ENCODE assay signal across 8 mouse cellular contexts in the genomic region with DNA sequence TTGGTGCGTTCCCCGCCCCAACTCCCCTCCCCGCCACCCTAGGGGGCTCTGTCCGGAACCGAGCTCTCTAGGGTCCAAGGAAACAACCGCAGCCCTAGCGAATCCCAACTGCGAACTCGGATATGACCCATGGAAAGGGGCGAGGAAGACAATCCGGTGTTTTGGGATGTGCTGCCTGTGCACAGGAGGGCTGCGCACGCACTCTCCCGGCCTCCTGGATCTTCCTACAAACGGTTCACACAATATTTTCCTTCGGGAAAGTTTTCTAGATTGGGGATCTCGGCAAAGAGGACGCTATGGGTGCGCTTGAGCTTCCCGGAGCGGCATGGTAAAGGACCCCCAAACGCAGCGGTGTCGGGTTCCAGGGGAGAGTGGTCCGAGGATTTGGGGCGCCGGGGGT. TPM values are rescaled to one million over a fixed set of nuclear protein-coding genes. Genes with fewer than 3 reads are reported as not detected.
A peak's percentile ranks its signal among the peaks of the same experiment; 100 is the strongest.
DNase-seq lines count a peak whose midpoint lies in the region; ATAC-seq and TF ChIP-seq lines count a peak whose summit lies in the region.

No protein-coding gene starts in this region.

- H3K9ac ChIP-seq in liver, postnatal 0 days (replicated peaks), result peak overlapping the region; percentile 73

- H3K27ac ChIP-seq in liver, postnatal 0 days (ENCODE audit: low read depth), result peak overlapping the region; percentile 51; the same call in 1 of the 2 replicates

- H3K4me2 ChIP-seq in liver, postnatal 0 days (ENCODE audit: low read depth, low read length), result peak overlapping the region; percentile 87

- no peak for ATAC-seq in liver, postnatal 0 days

- TF ChIP-seq EP300 in liver, postnatal 0 days (IDR thresholded peaks at IDR 0.05; ENCODE audit: low read depth), result no peak

- intact Hi-C loops in left cerebral cortex, postnatal 25 days (cut with DNase I), result loop anchor here (2.0 kb wide), 1 partner anchor 65 kb away; a partner anchor contains a TSS

- TF ChIP-seq CTCF in liver, postnatal 0 days (IDR thresholded peaks at IDR 0.05; ENCODE audit: low read depth), result no peak

- H3K36me3 ChIP-seq in liver, postnatal 0 days (replicated peaks; ENCODE audit: insufficient read depth, low read length), result no peaks in the 10 kb centered on the region

- WGBS in liver, postnatal 0 days (ENCODE audit: insufficient replicate concordance), result 2% methylated on average over 27 of the region's 27 CpGs

- DNase-seq in adrenal gland, adult 2 months, result peak; percentile 24
- no peak for DNase-seq in adrenal gland, adult 18-20 months (ENCODE audit: low spot score in 2 of 2)
- peak; percentile 35 for DNase-seq in spleen, adult 12 weeks (ENCODE audit: low spot score)
- no peak for DNase-seq in spleen, adult 18-20 months
- DNase-seq in heart, postnatal 4 days, result peak; percentile 25
- peak; percentile 45 for DNase-seq in liver, postnatal 0 days
- DNase-seq in right cerebral cortex, postnatal 14 days, result no peak
- DNase-seq in left cerebral cortex, postnatal 25 days (ENCODE audit: low spot score in 2 of 2), result no peak

- peak overlapping the region; percentile 73 for H3K4me3 ChIP-seq in liver, postnatal 0 days (ENCODE audit: low read depth, low read length)

- H3K27me3 ChIP-seq in liver, postnatal 0 days (ENCODE audit: insufficient read depth, low read length), result peaks cover 6% of the 10 kb centered on the region; the same call in 1 of the 2 replicates

- peaks cover 30% of the 10 kb centered on the region for H3K4me1 ChIP-seq in liver, postnatal 0 days (ENCODE audit: insufficient read depth)

- no peaks in the 10 kb centered on the region for H3K9me3 ChIP-seq in liver, postnatal 0 days (ENCODE audit: low read length)

RNA-seq across cellular contexts. Expression of a gene that starts 1.0 kb away (rescaled TPM):
- total RNA-seq in adrenal gland, adult 2 months (2021), result 1 to 10 TPM; 5.7 to 7.8 TPM
- 12.3 and 13.4 TPM in 2 replicates for polyA plus RNA-seq in adrenal gland, adult 2 months (2012; rRNA removed)
- 1 to 10 TPM; 3.8 to 5.6 TPM for total RNA-seq in adrenal gland, adult 18-20 months (2021)
- 1 to 10 TPM; 8.1 to 9.3 TPM for total RNA-seq in heart, postnatal 4 days (2021)
- polyA plus RNA-seq in liver, postnatal 0 days (2015; fragmentation: Nextera tagmentation; extraction: Ambion mirVana), result 3.1 and 3.6 TPM in 2 replicates
- 1 to 10 TPM; 2.1 to 3.9 TPM for total RNA-seq in left cerebral cortex, postnatal 25 days (2021)

RNA-seq across cellular contexts. Expression of a gene that starts 44.5 kb away (rescaled TPM):
- total RNA-seq in adrenal gland, adult 2 months (2021), result under 1 TPM; 0.20 to 0.59 TPM
- 0.09 and 0.11 TPM in 2 replicates for polyA plus RNA-seq in adrenal gland, adult 2 months (2012; rRNA removed)
- total RNA-seq in adrenal gland, adult 18-20 months (2021), result under 1 TPM in 1 of 2 experiments, not detected in 1; 0.27 TPM
- not detected for total RNA-seq in heart, postnatal 4 days (2021)
- polyA plus RNA-seq in liver, postnatal 0 days (2015; fragmentation: Nextera tagmentation; extraction: Ambion mirVana), result not detected in 2 replicates
- not detected for total RNA-seq in left cerebral cortex, postnatal 25 days (2021)

RNA-seq across cellular contexts. Expression of a gene that starts 45.5 kb away (rescaled TPM):
- 1 to 10 TPM; 2.7 to 5.1 TPM for total RNA-seq in adrenal gland, adult 2 months (2021)
- 0.07 and 0.13 TPM in 2 replicates for polyA plus RNA-seq in adrenal gland, adult 2 months (2012; rRNA removed)
- 1 to 10 TPM in 1 of 2 experiments, under 1 TPM in 1; 0.83 to 2.9 TPM for total RNA-seq in adrenal gland, adult 18-20 months (2021)
- under 1 TPM; 0.16 to 0.21 TPM for total RNA-seq in heart, postnatal 4 days (2021)
- polyA plus RNA-seq in liver, postnatal 0 days (2015; fragmentation: Nextera tagmentation; extraction: Ambion mirVana), result 0.04 TPM in 1 of 2 replicates, not detected in the other
- not detected for total RNA-seq in left cerebral cortex, postnatal 25 days (2021)

RNA-seq across cellular contexts. Expression of a gene that starts 59.7 kb away (rescaled TPM):
- under 1 TPM; 0.43 to 0.73 TPM for total RNA-seq in adrenal gland, adult 2 months (2021)
- polyA plus RNA-seq in adrenal gland, adult 2 months (2012; rRNA removed), result 4.7 and 5.6 TPM in 2 replicates
- under 1 TPM; 0.48 to 0.93 TPM for total RNA-seq in adrenal gland, adult 18-20 months (2021)
- total RNA-seq in heart, postnatal 4 days (2021), result under 1 TPM; 0.41 to 0.61 TPM
- polyA plus RNA-seq in liver, postnatal 0 days (2015; fragmentation: Nextera tagmentation; extraction: Ambion mirVana), result 0.20 and 0.23 TPM in 2 replicates
- 1 to 10 TPM; 1.1 to 1.2 TPM for total RNA-seq in left cerebral cortex, postnatal 25 days (2021)

Comparison
In these comparisons a context has a peak if more than half of its experiments do, and no peak if none do; other contexts are left out.
1. DNase-seq: peak in adrenal gland, adult 2 months (single experiment), spleen, adult 12 weeks (single experiment), heart, postnatal 4 days (single experiment) and liver, postnatal 0 days (single experiment); none in adrenal gland, adult 18-20 months (0 of 2), spleen, adult 18-20 months (0 of 2), right cerebral cortex, postnatal 14 days (single experiment) and left cerebral cortex, postnatal 25 days (0 of 2).